Mouse (Mus musculus) kidney, postnatal 10 days (tissue): Measurements from ENCODE around the gene Unc13a.

Source experiments
- DNase-seq: peaks from one replicate; pipeline ENCODE4 v3.0.0; 2021; ENCODE audit warnings: mixed read lengths

Gene Unc13a

GRCm38 (mm10) chr8:71660325-71661120 is 11.0 kb downstream of the Unc13a start:
- peak; percentile 94 for DNase-seq

- DNase-seq: no peak
Observed at GRCm38 (mm10) chr8:71659751-71660150, 11.8 kb downstream of the Unc13a start.

GRCm38 (mm10) chr8:71658515-71659049 is 13.0 kb downstream of the Unc13a start:
- DNase-seq: peak; percentile 41

GRCm38 (mm10) chr8:71657816-71658215 is 13.7 kb downstream of the Unc13a start:
- no peak for DNase-seq

- DNase-seq: peak; percentile 68
Observed at GRCm38 (mm10) chr8:71654600-71654999, 17.0 kb downstream of the Unc13a start.

GRCm38 (mm10) chr8:71645510-71645909 is 26.0 kb downstream of the Unc13a start:
- DNase-seq: no peak

- no peak for DNase-seq
Observed at GRCm38 (mm10) chr8:71639318-71639717, 32.2 kb downstream of the Unc13a start.

GRCm38 (mm10) chr8:71638321-71638720 is 33.2 kb downstream of the Unc13a start:
- no peak for DNase-seq

- no peak for DNase-seq
Observed at GRCm38 (mm10) chr8:71637149-71638095, 34.1 kb downstream of the Unc13a start.

- DNase-seq: peak; percentile 69
Observed at GRCm38 (mm10) chr8:71633981-71634667, 37.4 kb downstream of the Unc13a start.

- DNase-seq: peak; percentile 60
Observed at GRCm38 (mm10) chr8:71633164-71633563, 38.4 kb downstream of the Unc13a start.

GRCm38 (mm10) chr8:71631897-71632296 is 39.7 kb downstream of the Unc13a start:
- no peak for DNase-seq

GRCm38 (mm10) chr8:71630761-71631160 is 40.8 kb downstream of the Unc13a start:
- DNase-seq: no peak

- DNase-seq: peak; percentile 84
Observed at GRCm38 (mm10) chr8:71629781-71630212, 41.8 kb downstream of the Unc13a start.

- DNase-seq: peak; percentile 97
Observed at GRCm38 (mm10) chr8:71629096-71629697, 42.4 kb downstream of the Unc13a start.

GRCm38 (mm10) chr8:71628396-71629095 is 43.0 kb downstream of the Unc13a start:
- no peak for DNase-seq

GRCm38 (mm10) chr8:71627265-71628099 is 44.1 kb downstream of the Unc13a start:
- DNase-seq: peak; percentile 42

- no peak for DNase-seq
Observed at GRCm38 (mm10) chr8:71626753-71627152, 44.8 kb downstream of the Unc13a start.

GRCm38 (mm10) chr8:71625088-71625487 is 46.5 kb downstream of the Unc13a start:
- DNase-seq: no peak

GRCm38 (mm10) chr8:71619786-71620185 is 51.8 kb downstream of the Unc13a start:
- DNase-seq: no peak

GRCm38 (mm10) chr8:71613418-71613817 is 58.1 kb downstream of the Unc13a start:
- peak; percentile 24 for DNase-seq
